Mouse (Mus musculus) embryonic facial prominence, embryonic 15.5 days (tissue): ENCODE measurements at regions not wholly inside any gene's neighbourhood (a gene's known extent, or its start where the extent isn't known, plus 50 kb on each side); places are given as distances from the start of the nearest gene placed in this dataset.

ENCODE experiments used
- ATAC-seq: fragments of 200-750 bp; cut with Nextera tagmentation; 2 replicates; pipeline ENCODE4 v1.8.0; 2017; ENCODE audit warnings: low read depth, moderate TSS enrichment; ENCODE audit not compliant: insufficient number of reproducible peaks, low FRiP score, low TSS enrichment
- H3K27ac ChIP-seq: fragments of 300-500 bp; sonication (generic); replicated peaks from 2 replicates; pipeline ENCODE4 v1.5.1; 2015; ENCODE audit warnings: mild to moderate bottlenecking, inconsistent platforms
- H3K27me3 ChIP-seq: fragments of 300-500 bp; sonication (generic); 2 replicates; pipeline ENCODE4 v1.6.1; 2015; ENCODE audit warnings: inconsistent platforms
- H3K36me3 ChIP-seq: fragments of 300-500 bp; sonication (generic); 2 replicates; pipeline ENCODE4 v1.6.1; 2015; ENCODE audit warnings: mild to moderate bottlenecking, inconsistent platforms
- H3K4me1 ChIP-seq: fragments of 300-500 bp; sonication (generic); 2 replicates; pipeline ENCODE4 v1.6.1; 2015; ENCODE audit warnings: inconsistent platforms
- H3K4me2 ChIP-seq: fragments of 300-500 bp; sonication (generic); replicated peaks from 2 replicates; pipeline ENCODE4 v1.6.1; 2015; ENCODE audit warnings: mild to moderate bottlenecking, inconsistent platforms
- H3K4me3 ChIP-seq: fragments of 300-500 bp; sonication (generic); replicated peaks from 2 replicates; pipeline ENCODE4 v1.5.1; 2015; ENCODE audit warnings: mild to moderate bottlenecking, inconsistent platforms
- H3K9ac ChIP-seq: fragments of 300-500 bp; sonication (generic); 2 replicates; pipeline ENCODE4 v1.6.1; 2015; ENCODE audit warnings: inconsistent platforms
- H3K9me3 ChIP-seq: fragments of 300-500 bp; sonication (generic); replicated peaks from 2 replicates; pipeline ENCODE4 v1.6.1; 2016; ENCODE audit warnings: inconsistent platforms
- WGBS: fragments of 180-500 bp; shearing (Covaris S2); methylation state at CpG from one replicate; pipeline ENCODE4 v1.1.7; 2015; 5-methylcytosine and 5-hydroxymethylcytosine counted together

- H3K4me1 ChIP-seq = no peaks in the 10 kb centered on the region
- H3K9me3 ChIP-seq = no peaks in the 10 kb centered on the region
- no peaks in the 10 kb centered on the region for H3K27me3 ChIP-seq
- no peak for ATAC-seq
- H3K36me3 ChIP-seq = no peaks in the 10 kb centered on the region
- H3K4me3 ChIP-seq = no peak overlapping the region
- no peak overlapping the region for H3K9ac ChIP-seq
- H3K27ac ChIP-seq = no peak overlapping the region
- 83% methylated on average over 4 of the region's 4 CpGs for WGBS
- no peak overlapping the region for H3K4me2 ChIP-seq
Observed at GRCm38 (mm10) chr3:42286471-42286870, 544.1 kb downstream of the D3Ertd751e start.

- no peak for ATAC-seq
- Histone ChIP-seq H3K27ac (no peak overlapping the region), H3K9ac (no peak overlapping the region), H3K4me3 (no peak overlapping the region), H3K4me1 (no peaks in the 10 kb centered on the region), H3K27me3 (no peaks in the 10 kb centered on the region), H3K36me3 (no peaks in the 10 kb centered on the region), H3K4me2 (no peak overlapping the region), H3K9me3 (no peaks in the 10 kb centered on the region)
- WGBS = 74% methylated on average over 1 of the region's 1 CpGs
Observed at GRCm38 (mm10) chr3:42312424-42312823, 570.0 kb downstream of the D3Ertd751e start.

- no peak for ATAC-seq
- H3K9me3 ChIP-seq = no peaks in the 10 kb centered on the region
- H3K27ac ChIP-seq = no peak overlapping the region
- H3K27me3 ChIP-seq = no peaks in the 10 kb centered on the region
- H3K4me3 ChIP-seq = no peak overlapping the region
- 52% methylated on average over 2 of the region's 2 CpGs for WGBS
- no peaks in the 10 kb centered on the region for H3K36me3 ChIP-seq
- H3K4me2 ChIP-seq = no peak overlapping the region
- H3K4me1 ChIP-seq = no peaks in the 10 kb centered on the region
- H3K9ac ChIP-seq = no peak overlapping the region
Observed at GRCm38 (mm10) chr3:42327708-42328107, 585.3 kb downstream of the D3Ertd751e start.

GRCm38 (mm10) chr3:42342806-42343205 is 600.4 kb downstream of the D3Ertd751e start:
- Histone ChIP-seq H3K4me2 (no peak overlapping the region), H3K27ac (no peak overlapping the region), H3K9me3 (no peaks in the 10 kb centered on the region), H3K4me3 (no peak overlapping the region), H3K36me3 (no peaks in the 10 kb centered on the region), H3K9ac (no peak overlapping the region), H3K27me3 (no peaks in the 10 kb centered on the region), H3K4me1 (no peaks in the 10 kb centered on the region)
- 71% methylated on average over 2 of the region's 2 CpGs for WGBS
- ATAC-seq = no peak

- no peak for ATAC-seq
- Histone ChIP-seq H3K4me1 (no peaks in the 10 kb centered on the region), H3K4me3 (no peak overlapping the region), H3K4me2 (no peak overlapping the region), H3K27ac (no peak overlapping the region), H3K36me3 (no peaks in the 10 kb centered on the region), H3K27me3 (no peaks in the 10 kb centered on the region), H3K9ac (no peak overlapping the region), H3K9me3 (no peaks in the 10 kb centered on the region)
- 11% methylated on average over 1 of the region's 1 CpGs for WGBS
Observed at GRCm38 (mm10) chr3:42376785-42377184, 634.4 kb downstream of the D3Ertd751e start.

- Histone ChIP-seq H3K4me1 (no peaks in the 10 kb centered on the region), H3K4me3 (no peak overlapping the region), H3K9ac (no peak overlapping the region), H3K27me3 (no peaks in the 10 kb centered on the region), H3K4me2 (no peak overlapping the region), H3K36me3 (no peaks in the 10 kb centered on the region), H3K27ac (no peak overlapping the region), H3K9me3 (no peaks in the 10 kb centered on the region)
- 61% methylated on average over 5 of the region's 5 CpGs for WGBS
- no peak for ATAC-seq
Observed at GRCm38 (mm10) chr3:42382151-42382550, 639.7 kb downstream of the D3Ertd751e start.

GRCm38 (mm10) chr3:42402716-42403115 is 660.3 kb downstream of the D3Ertd751e start:
- Histone ChIP-seq H3K27me3 (no peaks in the 10 kb centered on the region), H3K36me3 (no peaks in the 10 kb centered on the region), H3K9ac (no peak overlapping the region), H3K27ac (no peak overlapping the region), H3K4me3 (no peak overlapping the region), H3K4me2 (no peak overlapping the region), H3K4me1 (no peaks in the 10 kb centered on the region), H3K9me3 (no peaks in the 10 kb centered on the region)
- no peak for ATAC-seq

GRCm38 (mm10) chr3:42408958-42409633 is 666.7 kb downstream of the D3Ertd751e start:
- Histone ChIP-seq H3K27me3 (no peaks in the 10 kb centered on the region), H3K9ac (no peak overlapping the region), H3K4me1 (no peaks in the 10 kb centered on the region), H3K4me2 (no peak overlapping the region), H3K36me3 (no peaks in the 10 kb centered on the region), H3K27ac (no peak overlapping the region), H3K9me3 (no peaks in the 10 kb centered on the region), H3K4me3 (no peak overlapping the region)
- 79% methylated on average over 2 of the region's 2 CpGs for WGBS
- no peak for ATAC-seq

- H3K4me1 ChIP-seq = no peaks in the 10 kb centered on the region
- WGBS = 50% methylated on average over 9 of the region's 9 CpGs
- H3K27me3 ChIP-seq = no peaks in the 10 kb centered on the region
- no peak overlapping the region for H3K9ac ChIP-seq
- H3K4me3 ChIP-seq = no peak overlapping the region
- no peak for ATAC-seq
- H3K9me3 ChIP-seq = no peaks in the 10 kb centered on the region
- H3K36me3 ChIP-seq = no peaks in the 10 kb centered on the region
- no peak overlapping the region for H3K27ac ChIP-seq
- no peak overlapping the region for H3K4me2 ChIP-seq
Observed at GRCm38 (mm10) chr3:42427363-42427762, 685.0 kb downstream of the D3Ertd751e start.

GRCm38 (mm10) chr3:42449575-42449974 is 707.2 kb downstream of the D3Ertd751e start:
- H3K27me3 ChIP-seq = no peaks in the 10 kb centered on the region

GRCm38 (mm10) chr3:42464353-42464752 is 721.9 kb downstream of the D3Ertd751e start:
- no peaks in the 10 kb centered on the region for H3K9me3 ChIP-seq
- H3K9ac ChIP-seq = no peak overlapping the region
- no peak overlapping the region for H3K4me3 ChIP-seq
- no peaks in the 10 kb centered on the region for H3K4me1 ChIP-seq
- no peak overlapping the region for H3K27ac ChIP-seq
- no peak overlapping the region for H3K4me2 ChIP-seq
- no peak for ATAC-seq
- no peaks in the 10 kb centered on the region for H3K27me3 ChIP-seq
- H3K36me3 ChIP-seq = no peaks in the 10 kb centered on the region

More at GRCm38 (mm10) chr3:42449575-42449974, 707.2 kb downstream of the D3Ertd751e start:
- Histone ChIP-seq H3K27ac (no peak overlapping the region), H3K4me3 (no peak overlapping the region), H3K4me2 (no peak overlapping the region), H3K4me1 (no peaks in the 10 kb centered on the region), H3K36me3 (no peaks in the 10 kb centered on the region), H3K9me3 (no peaks in the 10 kb centered on the region), H3K9ac (no peak overlapping the region)
- ATAC-seq = no peak
- 63% methylated on average over 1 of the region's 1 CpGs for WGBS

GRCm38 (mm10) chr3:42467125-42467524 is 724.7 kb downstream of the D3Ertd751e start:
- WGBS = 73% methylated on average over 6 of the region's 6 CpGs

More at GRCm38 (mm10) chr3:42467125-42467524, 724.7 kb downstream of the D3Ertd751e start:
- no peaks in the 10 kb centered on the region for H3K36me3 ChIP-seq
- no peaks in the 10 kb centered on the region for H3K4me1 ChIP-seq
- no peaks in the 10 kb centered on the region for H3K27me3 ChIP-seq
- no peak overlapping the region for H3K9ac ChIP-seq
- H3K9me3 ChIP-seq = no peaks in the 10 kb centered on the region
- H3K4me2 ChIP-seq = no peak overlapping the region
- no peak overlapping the region for H3K27ac ChIP-seq
- no peak for ATAC-seq
- H3K4me3 ChIP-seq = no peak overlapping the region
